Mouse (Mus musculus) liver, embryonic 13.5 days (tissue): ENCODE results near the gene Mok. TPM values are rescaled to one million over a fixed set of nuclear protein-coding genes. Genes with fewer than 3 reads are reported as not detected.

ENCODE experiments used
- ATAC-seq: fragments of 200-750 bp; cut with Nextera tagmentation; 2 replicates; pipeline ENCODE4 v1.8.0; 2017; ENCODE audit warnings: low read depth, mild to moderate bottlenecking, moderate number of reproducible peaks, moderate library complexity
- DNase-seq: peaks from one replicate; pipeline ENCODE4 v3.0.0; 2022
- H3K27ac ChIP-seq: fragments of 300-500 bp; sonication (generic); 2 replicates; pipeline ENCODE4 v1.5.1; 2015; ENCODE audit warnings: moderate library complexity, mild to moderate bottlenecking, inconsistent platforms
- H3K27me3 ChIP-seq: fragments of 300-500 bp; sonication (generic); 2 replicates; pipeline ENCODE4 v1.6.1; 2015; ENCODE audit warnings: mild to moderate bottlenecking, inconsistent platforms
- H3K36me3 ChIP-seq: fragments of 300-500 bp; sonication (generic); 2 replicates; pipeline ENCODE4 v1.6.1; 2015; ENCODE audit warnings: mild to moderate bottlenecking, inconsistent platforms
- H3K4me1 ChIP-seq: fragments of 300-500 bp; sonication (generic); replicated peaks from 2 replicates; pipeline ENCODE4 v1.6.1; 2015; ENCODE audit warnings: inconsistent platforms
- H3K4me2 ChIP-seq: fragments of 300-500 bp; sonication (generic); 2 replicates; pipeline ENCODE4 v1.6.1; 2015; ENCODE audit warnings: inconsistent platforms, mild to moderate bottlenecking, moderate library complexity
- H3K4me3 ChIP-seq: fragments of 300-500 bp; sonication (generic); replicated peaks from 2 replicates; pipeline ENCODE4 v1.5.1; 2015; ENCODE audit warnings: mild to moderate bottlenecking, inconsistent platforms
- H3K9ac ChIP-seq: fragments of 300-500 bp; sonication (generic); 2 replicates; pipeline ENCODE4 v1.6.1; 2015; ENCODE audit warnings: mild to moderate bottlenecking, inconsistent platforms
- H3K9me3 ChIP-seq: fragments of 300-500 bp; sonication (generic); replicated peaks from 2 replicates; pipeline ENCODE4 v1.6.1; 2016; ENCODE audit warnings: inconsistent platforms
- WGBS: fragments of 180-500 bp; shearing (Covaris S2); methylation state at CpG from one replicate; pipeline ENCODE4 v1.1.7; 2015; ENCODE audit not compliant: insufficient replicate concordance; 5-methylcytosine and 5-hydroxymethylcytosine counted together
- polyA plus RNA-seq: library from polyadenylated mRNA; unstranded; fragments of >200 nt; fragmentation: Nextera tagmentation; extraction: Ambion mirVana; gene quantifications from 2 replicates; pipeline ENCODE4 v1.2.1, GENCODE M21; 2015

The Mok gene
- polyA plus RNA-seq, 1 experiment from 2014 or later: 0.33 TPM

- H3K36me3 ChIP-seq: no peaks in the 10 kb centered on the region
- peak overlapping the region; percentile 62; the same call in 1 of the 2 replicates for H3K27ac ChIP-seq
- peak overlapping the region; percentile 70 for H3K4me3 ChIP-seq
- ATAC-seq (no peak), DNase-seq (no peak)
- no peaks in the 10 kb centered on the region for H3K9me3 ChIP-seq
- peak overlapping the region; percentile 73 for H3K9ac ChIP-seq
- H3K27me3 ChIP-seq: no peaks in the 10 kb centered on the region
- peaks cover 51% of the 10 kb centered on the region for H3K4me1 ChIP-seq
- 74% methylated on average over 6 of the region's 6 CpGs for WGBS
- H3K4me2 ChIP-seq: peak overlapping the region; percentile 94
Measured at GRCm38 (mm10) chr12:110846191-110846765, 5.5 kb upstream of the Mok start.

DNA sequence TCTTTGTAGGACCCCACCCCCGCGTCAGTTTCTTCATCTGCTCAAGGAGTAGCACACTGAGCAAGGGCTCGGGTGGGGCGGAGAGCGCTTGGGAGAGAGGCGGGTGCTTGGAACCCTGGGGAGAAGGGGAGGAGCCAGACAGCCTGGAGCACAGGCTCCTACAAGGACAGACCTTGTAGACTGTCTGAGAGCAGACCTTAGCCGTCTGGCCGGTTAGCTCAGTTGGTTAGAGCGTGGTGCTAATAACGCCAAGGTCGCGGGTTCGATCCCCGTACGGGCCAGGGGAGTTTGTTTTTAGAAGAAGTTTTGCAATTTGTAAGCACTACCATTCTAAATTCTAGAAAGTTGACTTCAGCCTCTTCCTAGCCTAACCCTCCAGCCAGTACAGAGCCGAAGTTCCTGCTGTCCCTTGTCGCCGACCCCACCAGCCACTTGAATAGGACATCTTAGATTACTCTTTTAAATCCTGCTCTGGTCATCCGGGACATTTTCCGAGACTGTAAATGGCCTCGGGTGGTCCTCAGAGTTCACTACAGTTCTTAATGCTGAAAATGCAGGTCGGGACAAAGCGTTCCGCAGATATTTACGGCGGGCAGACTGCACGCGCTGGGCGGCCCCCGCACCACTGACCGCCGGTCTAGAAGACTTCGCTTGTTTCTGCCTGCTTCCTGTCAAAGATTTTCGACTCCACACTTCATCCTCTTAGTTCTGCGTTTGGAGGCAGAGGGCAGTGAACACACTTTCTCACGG is 4.6 kb upstream of the Mok start:
- Histone ChIP-seq H3K9me3 (no peaks in the 10 kb centered on the region), H3K4me3 (peak overlapping the region; percentile 70), H3K36me3 (no peaks in the 10 kb centered on the region), H3K4me2 (peak overlapping the region; percentile 94), H3K4me1 (peaks cover 44% of the 10 kb centered on the region), H3K27me3 (no peaks in the 10 kb centered on the region), H3K27ac (peak overlapping the region; percentile 85), H3K9ac (peak overlapping the region; percentile 78)
- WGBS: under 1% methylated on average over 36 of the region's 36 CpGs
- DNase-seq (peak; percentile 96), ATAC-seq (peak; percentile 93)

- Histone ChIP-seq H3K9ac (peak overlapping the region; percentile 78), H3K9me3 (no peaks in the 10 kb centered on the region), H3K27me3 (no peaks in the 10 kb centered on the region; the same call in none of the 2 replicates), H3K36me3 (no peaks in the 10 kb centered on the region), H3K4me3 (peak overlapping the region; percentile 70), H3K4me2 (peak overlapping the region; percentile 94), H3K27ac (peak overlapping the region; percentile 85), H3K4me1 (peaks cover 43% of the 10 kb centered on the region)
- ATAC-seq: peak; percentile 62
- DNase-seq: no peak
- under 1% methylated on average over 42 of the region's 42 CpGs for WGBS
Measured at GRCm38 (mm10) chr12:110844227-110845130, 3.7 kb upstream of the Mok start.

- ATAC-seq: peak; percentile 15; the same call in 1 of the 2 replicates
- peak overlapping the region; percentile 94 for H3K4me2 ChIP-seq
- H3K4me3 ChIP-seq: peak overlapping the region; percentile 70
- H3K9me3 ChIP-seq: no peaks in the 10 kb centered on the region
- no peaks in the 10 kb centered on the region for H3K36me3 ChIP-seq
- peaks cover 43% of the 10 kb centered on the region for H3K4me1 ChIP-seq
- DNase-seq: peak; percentile 79
- WGBS: 17% methylated on average over 32 of the region's 32 CpGs
- H3K9ac ChIP-seq: peak overlapping the region; percentile 78
- H3K27ac ChIP-seq: peak overlapping the region; percentile 85; the same call in 1 of the 2 replicates
- H3K27me3 ChIP-seq: peaks cover 5% of the 10 kb centered on the region
Measured at GRCm38 (mm10) chr12:110843194-110844048, 2.7 kb upstream of the Mok start.

DNA sequence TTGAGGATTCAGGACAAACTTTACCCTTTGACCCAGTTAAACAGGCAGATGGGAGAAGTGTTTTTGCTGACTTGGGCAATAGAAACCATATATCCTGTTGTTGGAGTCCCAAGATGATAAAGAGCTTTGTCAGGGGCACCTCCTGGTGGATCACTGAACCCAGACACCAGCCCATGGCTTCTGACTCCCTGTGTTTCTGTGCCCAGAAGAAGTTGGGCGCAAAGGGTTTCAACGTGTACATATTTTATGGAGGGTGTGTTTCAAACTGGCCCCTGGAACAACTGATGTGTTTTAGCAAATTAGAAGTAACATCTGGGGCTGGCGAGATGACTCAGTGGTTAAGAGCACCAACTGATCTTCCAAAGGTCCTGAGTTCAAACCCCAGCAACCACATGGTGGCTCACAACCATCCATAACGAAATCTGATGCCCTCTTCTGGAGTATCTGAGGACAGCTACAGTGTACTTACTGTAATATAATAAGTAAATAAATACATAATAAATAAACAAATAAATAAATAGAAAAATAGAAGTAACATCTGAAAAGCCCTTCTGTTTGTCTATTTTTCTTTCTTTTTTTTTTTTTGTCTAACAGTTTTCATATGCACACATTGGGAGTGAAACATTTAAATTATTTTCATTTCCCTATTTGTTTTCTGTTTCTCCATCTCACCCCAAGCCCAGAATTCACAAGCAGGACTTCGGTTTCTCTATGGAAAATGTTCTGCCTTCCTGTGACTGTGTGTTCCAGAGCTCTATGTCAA is 1.2 kb upstream of the Mok start:
- H3K9me3 ChIP-seq: no peaks in the 10 kb centered on the region
- H3K27me3 ChIP-seq: peaks cover 5% of the 10 kb centered on the region
- no peak for ATAC-seq
- peaks cover 43% of the 10 kb centered on the region for H3K4me1 ChIP-seq
- no peak overlapping the region for H3K4me2 ChIP-seq
- no peak overlapping the region for H3K9ac ChIP-seq
- no peak for DNase-seq
- H3K4me3 ChIP-seq: no peak overlapping the region
- no peaks in the 10 kb centered on the region for H3K36me3 ChIP-seq
- WGBS: 64% methylated on average over 5 of the region's 5 CpGs
- H3K27ac ChIP-seq: no peak overlapping the region

GRCm38 (mm10) chr12:110837850-110838249 is 2.9 kb downstream of the Mok start:
- ATAC-seq (no peak), DNase-seq (no peak)
- peaks cover 14% of the 10 kb centered on the region for H3K4me1 ChIP-seq
- WGBS: 74% methylated on average over 8 of the region's 8 CpGs
- H3K36me3 ChIP-seq: no peaks in the 10 kb centered on the region
- no peak overlapping the region for H3K4me2 ChIP-seq
- H3K27me3 ChIP-seq: peaks cover 5% of the 10 kb centered on the region
- H3K9ac ChIP-seq: no peak overlapping the region
- H3K4me3 ChIP-seq: no peak overlapping the region
- H3K27ac ChIP-seq: no peak overlapping the region
- H3K9me3 ChIP-seq: no peaks in the 10 kb centered on the region

GRCm38 (mm10) chr12:110837192-110837841 is 3.4 kb downstream of the Mok start:
- H3K36me3 ChIP-seq: no peaks in the 10 kb centered on the region
- no peak overlapping the region for H3K9ac ChIP-seq
- 38% methylated on average over 5 of the region's 5 CpGs for WGBS
- DNase-seq (no peak), ATAC-seq (no peak)
- H3K9me3 ChIP-seq: no peaks in the 10 kb centered on the region
- H3K4me1 ChIP-seq: peaks cover 14% of the 10 kb centered on the region
- H3K4me2 ChIP-seq: no peak overlapping the region
- no peak overlapping the region for H3K4me3 ChIP-seq
- H3K27me3 ChIP-seq: peaks cover 5% of the 10 kb centered on the region
- no peak overlapping the region for H3K27ac ChIP-seq

DNA sequence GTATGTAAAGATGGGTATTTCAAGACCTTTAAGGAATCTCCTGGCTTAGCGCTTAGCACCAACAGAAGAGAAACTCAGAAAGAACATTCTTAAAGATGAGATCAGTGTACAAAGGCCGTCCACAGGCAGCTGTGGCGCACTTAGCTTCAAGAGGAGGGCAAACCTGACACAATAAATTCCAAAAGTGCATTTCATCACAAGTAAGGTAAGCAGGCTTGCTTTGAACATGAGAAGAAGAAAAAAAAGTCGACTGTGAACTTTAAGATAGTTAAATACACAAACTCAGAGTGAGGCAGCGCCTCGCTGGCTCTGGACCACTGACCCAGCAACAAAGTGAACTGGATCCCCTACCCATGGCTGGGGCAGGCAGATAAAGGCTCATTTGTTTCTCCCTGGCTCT is 4.0 kb downstream of the Mok start:
- DNase-seq (no peak), ATAC-seq (no peak)
- Histone ChIP-seq H3K27ac (no peak overlapping the region), H3K4me1 (peaks cover 13% of the 10 kb centered on the region), H3K9me3 (no peaks in the 10 kb centered on the region), H3K27me3 (peaks cover 5% of the 10 kb centered on the region), H3K4me3 (no peak overlapping the region), H3K4me2 (no peak overlapping the region), H3K36me3 (no peaks in the 10 kb centered on the region), H3K9ac (no peak overlapping the region)
- WGBS: 49% methylated on average over 6 of the region's 6 CpGs

DNA sequence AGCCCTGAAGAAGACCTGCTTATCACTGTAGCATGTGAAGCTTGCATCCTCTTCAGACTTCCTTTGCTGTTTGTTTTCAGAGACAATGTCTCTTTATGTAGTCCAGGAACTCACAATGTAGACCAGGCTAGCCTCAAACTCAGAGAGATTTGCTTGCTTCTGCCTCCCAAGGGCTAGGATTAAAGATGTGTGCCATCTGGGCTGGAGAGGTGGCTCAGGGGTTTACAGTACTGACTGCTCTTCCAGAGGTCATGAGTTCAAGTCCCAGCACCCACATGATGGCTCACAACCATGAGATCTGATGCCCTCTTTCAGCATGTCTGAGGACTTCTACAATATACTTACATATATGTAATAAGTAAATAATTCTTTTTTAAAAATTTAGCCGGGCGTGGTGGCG is 5.6 kb downstream of the Mok start:
- H3K4me2 ChIP-seq: no peak overlapping the region
- H3K27ac ChIP-seq: no peak overlapping the region
- no peaks in the 10 kb centered on the region for H3K36me3 ChIP-seq
- H3K9ac ChIP-seq: no peak overlapping the region
- H3K27me3 ChIP-seq: peaks cover 5% of the 10 kb centered on the region
- WGBS: 88% methylated on average over 3 of the region's 3 CpGs
- H3K4me3 ChIP-seq: no peak overlapping the region
- H3K4me1 ChIP-seq: peaks cover 4% of the 10 kb centered on the region
- DNase-seq: no peak
- no peaks in the 10 kb centered on the region for H3K9me3 ChIP-seq
- ATAC-seq: no peak
